Mouse (Mus musculus) layer of hippocampus, adult 11-12 months (tissue): ENCODE data around the gene Fbxl19.
"Not testable (repeated sequence)": the region's sequence is repeated elsewhere in the genome, so short reads cannot be mapped to it uniquely, and the experiment has no call there.

Experiments
- DNase-seq: peaks from one replicate; pipeline ENCODE4 v3.0.0; 2022; ENCODE audit warnings: low spot score

Gene Fbxl19

DNA sequence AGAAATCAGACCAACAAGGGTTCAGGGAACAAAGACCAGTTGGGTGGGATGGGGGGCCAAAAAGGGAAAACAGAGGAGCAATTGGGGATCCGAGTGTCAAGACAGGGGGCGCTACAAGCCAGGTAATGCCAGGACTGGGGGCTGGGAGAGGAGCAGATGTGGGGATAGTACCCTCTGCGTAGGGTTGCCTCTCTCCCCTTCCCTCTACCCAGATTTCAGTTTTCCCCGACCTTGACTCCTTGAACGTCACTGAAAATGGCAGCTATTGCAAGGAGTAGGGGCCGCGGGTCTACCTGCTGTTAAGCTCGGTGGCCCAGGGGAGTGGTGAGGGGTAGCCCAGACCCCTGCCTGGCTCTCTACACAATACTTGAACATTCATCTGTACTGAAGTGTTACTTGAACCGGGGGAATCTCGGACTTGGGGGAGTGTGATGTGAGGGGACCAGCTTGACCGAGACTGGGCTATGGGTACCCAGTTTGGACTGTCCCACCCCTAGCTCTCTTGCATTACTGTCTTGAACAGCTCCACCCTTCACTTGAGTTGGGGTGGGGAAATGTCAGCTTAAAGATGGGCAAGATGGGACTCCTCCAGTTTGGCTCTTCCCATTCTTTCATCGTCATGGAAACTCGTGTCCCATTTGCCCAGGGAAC is 24.1 kb downstream of the Fbxl19 start:
- DNase-seq = peak; percentile 46

GRCm38 (mm10) chr7:127768997-127769593 is 24.8 kb downstream of the Fbxl19 start:
- DNase-seq = peak; percentile 97

GRCm38 (mm10) chr7:127769651-127770038 is 25.3 kb downstream of the Fbxl19 start, which contains the start of gene Orai3:
Gene Orai3 (plus strand): TSS chr7:127769815.
- DNase-seq = peak; percentile 86

GRCm38 (mm10) chr7:127770039-127770905 is 25.9 kb downstream of the Fbxl19 start:
- no peak for DNase-seq

GRCm38 (mm10) chr7:127771262-127771661 is 26.9 kb downstream of the Fbxl19 start:
- DNase-seq = peak; percentile 59

DNA sequence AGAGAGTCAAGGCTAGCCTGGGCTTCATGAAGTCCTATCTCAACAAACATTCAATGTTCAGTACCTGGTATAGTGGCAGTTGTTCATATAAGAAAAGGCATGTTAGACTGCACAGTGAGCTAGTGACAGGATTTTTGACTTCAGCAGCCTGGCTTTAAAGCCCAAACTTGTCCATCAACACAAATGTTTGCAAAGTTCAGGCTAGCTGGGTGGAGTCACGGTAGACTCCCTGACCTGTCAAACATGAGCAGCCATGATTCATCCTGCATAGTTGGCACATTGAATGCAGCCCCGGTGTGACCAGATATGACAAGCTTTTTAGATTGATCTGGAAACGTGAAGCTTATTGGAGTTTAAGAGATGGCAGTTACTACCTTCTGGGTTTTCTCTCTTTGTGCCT is 27.7 kb downstream of the Fbxl19 start:
- no peak for DNase-seq

GRCm38 (mm10) chr7:127772557-127772956 is 28.2 kb downstream of the Fbxl19 start:
- DNase-seq = no peak

GRCm38 (mm10) chr7:127773664-127774384 is 29.5 kb downstream of the Fbxl19 start:
- DNase-seq = peak; percentile 74

DNA sequence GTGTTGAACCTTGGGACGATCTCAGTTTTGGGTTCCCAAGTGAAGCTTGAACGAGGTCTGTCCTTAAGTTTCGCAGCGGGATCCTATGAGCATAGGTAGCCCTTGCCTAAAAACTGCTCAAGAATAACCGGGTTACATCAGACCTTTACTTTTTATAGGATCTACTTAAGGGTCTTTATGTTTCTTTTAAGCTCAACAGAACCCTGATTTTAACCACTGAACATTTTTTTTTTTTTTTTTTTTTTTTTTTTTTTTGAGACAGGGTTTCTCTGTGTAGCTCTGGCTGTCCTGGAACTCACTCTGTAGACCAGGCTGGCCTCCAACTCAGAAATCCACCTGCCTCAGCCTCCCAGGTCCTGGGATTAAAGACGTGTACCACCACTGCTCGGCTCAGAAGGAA is 31.5 kb downstream of the Fbxl19 start:
- DNase-seq = not testable (repeated sequence)

DNA sequence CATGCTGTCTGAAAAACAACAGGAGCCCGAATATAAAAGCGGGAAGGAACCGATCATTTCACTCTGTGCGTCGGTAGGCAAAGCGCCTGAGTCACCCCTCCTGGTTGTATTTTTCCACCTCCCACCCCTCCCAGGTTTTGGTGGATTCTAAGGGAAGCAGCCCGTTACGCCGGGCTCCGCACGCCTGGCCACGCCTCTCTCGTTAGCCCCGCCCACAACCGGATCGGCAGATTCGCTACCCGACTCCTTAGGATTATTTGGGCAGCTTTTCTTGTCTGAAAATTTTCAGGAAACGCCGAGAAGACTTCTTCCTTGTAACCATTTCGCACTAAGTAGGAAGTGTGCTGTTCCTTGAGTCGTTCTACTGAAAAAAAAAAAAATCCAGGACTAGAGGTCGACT is 32.1 kb downstream of the Fbxl19 start, which contains the start of gene Setd1a:
Setd1a (plus strand) TSS at position 245 of the 400 bp plus-strand sequence.
- DNase-seq = peak; percentile 88

- peak; percentile 96 for DNase-seq
These were observed 32.6 kb downstream of the Fbxl19 start for GRCm38 (mm10) chr7:127776878-127777473.

GRCm38 (mm10) chr7:127777474-127778266 is 33.3 kb downstream of the Fbxl19 start:
- DNase-seq = peak; percentile 54

- no peak for DNase-seq
These were observed 34.0 kb downstream of the Fbxl19 start for GRCm38 (mm10) chr7:127778350-127778749.

- no peak for DNase-seq
These were observed 41.0 kb downstream of the Fbxl19 start, which contains the start of gene Gm49388 for GRCm38 (mm10) chr7:127785308-127785707. Gene Gm49388 (plus strand): TSS chr7:127785608.

DNA sequence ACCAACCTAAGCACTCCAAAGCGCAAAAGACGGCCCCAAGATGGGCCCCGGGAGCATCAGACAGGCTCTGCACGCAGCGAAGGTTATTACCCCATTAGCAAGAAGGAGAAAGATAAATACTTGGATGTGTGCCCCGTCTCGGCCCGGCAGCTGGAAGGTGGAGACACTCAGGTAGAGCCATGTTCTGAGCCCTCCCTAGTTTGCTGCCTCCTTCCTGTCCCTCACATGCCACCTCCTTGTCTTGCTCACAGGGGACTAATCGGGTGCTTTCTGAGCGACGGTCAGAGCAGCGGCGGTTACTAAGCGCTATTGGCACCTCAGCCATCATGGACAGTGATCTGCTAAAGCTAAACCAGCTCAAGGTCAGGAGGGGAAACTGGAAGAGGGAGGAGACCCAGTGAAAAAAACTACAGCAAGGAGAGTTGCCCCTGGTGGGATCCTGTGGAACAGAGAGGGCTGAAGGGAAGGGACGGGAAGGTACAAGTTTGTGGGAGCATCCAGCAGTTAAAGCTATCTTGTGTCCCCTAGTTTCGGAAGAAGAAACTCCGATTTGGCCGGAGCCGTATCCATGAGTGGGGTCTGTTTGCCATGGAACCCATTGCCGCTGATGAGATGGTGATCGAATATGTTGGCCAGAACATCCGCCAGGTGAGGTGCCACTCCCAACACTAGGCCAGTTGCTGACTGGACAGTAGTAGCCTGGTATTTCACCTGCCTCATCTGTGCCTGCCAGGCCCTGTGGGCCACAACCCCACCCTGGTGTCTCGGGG is 52.9 kb downstream of the Fbxl19 start:
- DNase-seq = no peak

DNA sequence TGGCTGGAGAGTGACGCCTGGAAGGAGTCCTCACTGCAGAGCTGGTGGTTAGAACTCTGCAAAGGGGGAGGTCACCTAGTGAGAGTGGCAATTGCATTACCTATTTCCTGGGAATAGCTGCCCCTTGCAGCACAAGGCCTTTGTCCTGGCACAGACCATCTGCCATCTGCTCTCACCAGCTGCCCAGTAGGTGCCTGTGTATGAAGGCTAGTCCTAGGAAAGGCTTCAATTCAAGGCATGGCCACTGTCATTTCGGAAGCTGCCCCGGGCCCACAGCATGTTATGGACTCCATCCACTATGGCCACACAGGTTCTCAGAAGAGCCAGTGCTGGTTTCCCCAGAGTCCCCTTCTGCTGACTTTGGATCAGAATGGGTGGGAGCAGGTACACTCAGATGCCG is 54.2 kb downstream of the Fbxl19 start:
- no peak for DNase-seq

DNA sequence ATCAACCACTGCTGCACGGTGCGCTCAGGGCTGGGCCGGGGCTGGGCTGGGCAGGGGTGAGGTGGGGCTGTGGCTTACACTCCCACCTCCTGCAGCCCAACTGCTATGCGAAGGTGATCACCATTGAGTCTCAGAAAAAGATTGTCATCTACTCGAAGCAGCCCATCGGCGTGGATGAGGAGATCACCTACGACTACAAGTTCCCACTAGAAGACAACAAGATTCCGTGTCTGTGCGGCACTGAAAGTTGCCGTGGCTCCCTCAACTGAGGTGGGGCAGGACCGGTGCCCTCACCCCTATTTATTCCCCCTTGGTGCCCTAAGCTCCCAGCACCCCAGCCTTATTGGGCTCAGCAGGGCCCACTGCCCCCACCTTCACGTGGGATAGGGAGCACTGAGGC is 54.9 kb downstream of the Fbxl19 start:
- no peak for DNase-seq

- no peak for DNase-seq
These were observed 55.4 kb downstream of the Fbxl19 start for GRCm38 (mm10) chr7:127799738-127800137.

GRCm38 (mm10) chr7:127800435-127801009 is 56.2 kb downstream of the Fbxl19 start, which contains the start of gene Hsd3b7:
Gene Hsd3b7 (plus strand): TSS chr7:127800604.
- peak; percentile 90 for DNase-seq
